Mouse (Mus musculus) myocyte (in vitro differentiated cells): ENCODE data around the gene Gli3. TPM values are rescaled to one million over a fixed set of nuclear protein-coding genes. Genes with fewer than 3 reads are reported as not detected.

ENCODE experiments used
- H3K27me3 ChIP-seq: one replicate; pipeline ENCODE4 v1.6.1; 2011; ENCODE audit not compliant: control insufficient read depth, insufficient read depth, insufficient read length
- H3K36me3 ChIP-seq: one replicate; pipeline ENCODE4 v1.6.1; 2011; ENCODE audit not compliant: control insufficient read depth, insufficient read depth
- H3K4me2 ChIP-seq: one replicate; pipeline ENCODE4 v1.6.1; 2011; ENCODE audit warnings: low read depth, control low read depth
- H3K4me3 ChIP-seq: one replicate; pipeline ENCODE4 v1.5.1; 2011; ENCODE audit warnings: mild to moderate bottlenecking, control low read depth, moderate library complexity
- H3K79me2 ChIP-seq: one replicate; pipeline ENCODE4 v1.6.1; 2011; ENCODE audit not compliant: control insufficient read depth, insufficient read depth
- H3ac ChIP-seq: one replicate; pipeline ENCODE4 v1.6.1; 2011; ENCODE audit not compliant: control insufficient read depth, insufficient read length
- CEBPB ChIP-seq: IDR thresholded peaks from 2 replicates; pipeline ENCODE4 v1.6.1; 2011; ENCODE audit warnings: mild to moderate bottlenecking, moderate library complexity; ENCODE audit not compliant: poor library complexity, insufficient read depth, severe bottlenecking
- E2F4 ChIP-seq: IDR thresholded peaks from one replicate; pipeline ENCODE4 v1.6.1; 2011; ENCODE audit warnings: mild to moderate bottlenecking, control low read depth, moderate library complexity; ENCODE audit not compliant: insufficient read depth
- MAX ChIP-seq: IDR thresholded peaks from one replicate; pipeline ENCODE4 v1.6.1; 2011; ENCODE audit warnings: low read depth, mild to moderate bottlenecking, control low read depth
- MYOD1 ChIP-seq, 3 experiments: IDR thresholded peaks; one replicate each; pipeline ENCODE4 v1.6.1; 2011; ENCODE audit warnings: control low read depth in 2 of 3, low read depth in 2 of 3, mild to moderate bottlenecking in 2 of 3, moderate library complexity in 1 of 3; ENCODE audit not compliant: insufficient read length in 2 of 3, control insufficient read depth in 1 of 3
- MYOG ChIP-seq, 3 experiments: IDR thresholded peaks; one replicate each; pipeline ENCODE4 v1.6.1; 2011; ENCODE audit warnings: control low read depth in 2 of 3, low read depth in 2 of 3, mild to moderate bottlenecking in 2 of 3; ENCODE audit not compliant: insufficient read length in 2 of 3, control insufficient read depth in 1 of 3, insufficient read depth in 1 of 3
- POLR2A ChIP-seq: IDR thresholded peaks from one replicate; pipeline ENCODE4 v1.6.1; 2011; ENCODE audit warnings: low read depth, mild to moderate bottlenecking, control low read depth, moderate library complexity; ENCODE audit not compliant: insufficient read length
- POLR2AphosphoS2 ChIP-seq: IDR thresholded peaks from one replicate; pipeline ENCODE4 v1.6.1; 2011; ENCODE audit warnings: low read depth, control low read depth; ENCODE audit not compliant: insufficient read length
- REST ChIP-seq: IDR thresholded peaks from one replicate; pipeline ENCODE4 v1.6.1; 2011; ENCODE audit warnings: mild to moderate bottlenecking, control low read depth, moderate library complexity; ENCODE audit not compliant: insufficient read depth, insufficient read length
- SRF ChIP-seq: IDR thresholded peaks from one replicate; pipeline ENCODE4 v1.6.1; 2011; ENCODE audit warnings: low read depth; ENCODE audit not compliant: control insufficient read depth, insufficient read length
- TCF12 ChIP-seq: IDR thresholded peaks from one replicate; pipeline ENCODE4 v1.6.1; 2011; ENCODE audit warnings: mild to moderate bottlenecking, control low read depth; ENCODE audit not compliant: poor library complexity, insufficient read depth, severe bottlenecking
- TCF3 ChIP-seq: IDR thresholded peaks from one replicate; pipeline ENCODE4 v1.6.1; 2011; ENCODE audit warnings: low read depth, control low read depth; ENCODE audit not compliant: insufficient read length
- USF1 ChIP-seq: IDR thresholded peaks from one replicate; pipeline ENCODE4 v1.6.1; 2011; ENCODE audit warnings: low read depth, mild to moderate bottlenecking, control low read depth, moderate library complexity
- polyA plus RNA-seq: library from polyadenylated mRNA; unstranded; fragments of >200 nt; fragmentation: generic; extraction: Trizol; gene quantifications from one replicate; pipeline ENCODE4 v1.2.1, GENCODE M21; 2012; ENCODE audit warnings: missing spikeins

Gli3 gene
- polyA plus RNA-seq, 1 experiment = 3.9 TPM

- no peaks in the 10 kb centered on the region for H3K27me3 ChIP-seq
- TF ChIP-seq MYOG (IDR thresholded peaks at IDR 0.05; ENCODE audit: control insufficient read depth in 1 of 3, insufficient read depth in 1 of 3, insufficient read length in 2 of 3, low read depth in 2 of 3) = no peak
- TF ChIP-seq MYOD1 (IDR thresholded peaks at IDR 0.05; ENCODE audit: control insufficient read depth in 1 of 3, insufficient read length in 2 of 3, low read depth in 2 of 3) = peak in 1 of 3 experiments; percentile 15
- no peak for TF ChIP-seq REST
- H3K36me3 ChIP-seq = no peaks in the 10 kb centered on the region
- peak overlapping the region; percentile 65 for H3K4me3 ChIP-seq
- H3K4me2 ChIP-seq = peak overlapping the region; percentile 68
- peaks cover 51% of the 10 kb centered on the region for H3K79me2 ChIP-seq
- peak overlapping the region; percentile 67 for H3ac ChIP-seq
Observed at GRCm38 (mm10) chr13:15464081-15464526, 1.1 kb downstream of the Gli3 start.

GRCm38 (mm10) chr13:15464741-15465250 is 1.8 kb downstream of the Gli3 start:
- TF ChIP-seq TCF12 (no peak), SRF (no peak), TCF3 (no peak), MYOG (IDR thresholded peaks at IDR 0.05; ENCODE audit: control insufficient read depth in 1 of 3, insufficient read depth in 1 of 3, insufficient read length in 2 of 3, low read depth in 2 of 3) (no peak), CEBPB (no peak), REST (no peak), USF1 (no peak), MAX (no peak), POLR2A (no peak), POLR2AphosphoS2 (no peak), E2F4 (no peak), MYOD1 (IDR thresholded peaks at IDR 0.05; ENCODE audit: control insufficient read depth in 1 of 3, insufficient read length in 2 of 3, low read depth in 2 of 3) (no peak)
- Histone ChIP-seq H3K27me3 (no peaks in the 10 kb centered on the region), H3K4me3 (peak overlapping the region; percentile 65), H3K36me3 (no peaks in the 10 kb centered on the region), H3K4me2 (peak overlapping the region; percentile 68), H3ac (peak overlapping the region; percentile 67), H3K79me2 (peaks cover 58% of the 10 kb centered on the region)

GRCm38 (mm10) chr13:15466496-15466895 is 3.5 kb downstream of the Gli3 start:
- TF ChIP-seq TCF3 (no peak), CEBPB (no peak), MYOG (IDR thresholded peaks at IDR 0.05; ENCODE audit: control insufficient read depth in 1 of 3, insufficient read depth in 1 of 3, insufficient read length in 2 of 3, low read depth in 2 of 3) (no peak), POLR2AphosphoS2 (no peak), SRF (no peak), USF1 (no peak), MAX (no peak), MYOD1 (IDR thresholded peaks at IDR 0.05; ENCODE audit: control insufficient read depth in 1 of 3, insufficient read length in 2 of 3, low read depth in 2 of 3) (no peak), TCF12 (no peak), E2F4 (no peak), POLR2A (no peak), REST (no peak)
- Histone ChIP-seq H3K27me3 (no peaks in the 10 kb centered on the region), H3ac (no peak overlapping the region), H3K36me3 (no peaks in the 10 kb centered on the region), H3K4me3 (no peak overlapping the region), H3K79me2 (peaks cover 74% of the 10 kb centered on the region), H3K4me2 (peak overlapping the region; percentile 68)

- Histone ChIP-seq H3K4me3 (no peak overlapping the region), H3K27me3 (no peaks in the 10 kb centered on the region), H3K36me3 (no peaks in the 10 kb centered on the region), H3ac (no peak overlapping the region), H3K4me2 (peak overlapping the region; percentile 68), H3K79me2 (peaks cover 79% of the 10 kb centered on the region)
- TF ChIP-seq MYOG (IDR thresholded peaks at IDR 0.05; ENCODE audit: control insufficient read depth in 1 of 3, insufficient read depth in 1 of 3, insufficient read length in 2 of 3, low read depth in 2 of 3) (no peak), POLR2A (no peak), SRF (no peak), MYOD1 (IDR thresholded peaks at IDR 0.05; ENCODE audit: control insufficient read depth in 1 of 3, insufficient read length in 2 of 3, low read depth in 2 of 3) (no peak), MAX (no peak), E2F4 (no peak), USF1 (no peak), TCF3 (no peak), REST (no peak), TCF12 (no peak), CEBPB (no peak), POLR2AphosphoS2 (no peak)
Observed at GRCm38 (mm10) chr13:15467409-15467808, 4.4 kb downstream of the Gli3 start.

- no peak for TF ChIP-seq TCF3
- TF ChIP-seq TCF12 = no peak
- TF ChIP-seq MYOG (IDR thresholded peaks at IDR 0.05; ENCODE audit: control insufficient read depth in 1 of 3, insufficient read depth in 1 of 3, insufficient read length in 2 of 3, low read depth in 2 of 3) = no peak
- no peak for TF ChIP-seq SRF
- TF ChIP-seq MYOD1 (IDR thresholded peaks at IDR 0.05; ENCODE audit: control insufficient read depth in 1 of 3, insufficient read length in 2 of 3, low read depth in 2 of 3) = no peak
- TF ChIP-seq MAX = no peak
- TF ChIP-seq E2F4 = no peak
- no peak for TF ChIP-seq CEBPB
- no peak for TF ChIP-seq REST
- no peak for TF ChIP-seq USF1
- TF ChIP-seq POLR2AphosphoS2 = no peak
- no peak for TF ChIP-seq POLR2A
- no peaks in the 10 kb centered on the region for H3K27me3 ChIP-seq
- no peak overlapping the region for H3K4me3 ChIP-seq
- peaks cover 84% of the 10 kb centered on the region for H3K79me2 ChIP-seq
- peak overlapping the region; percentile 68 for H3K4me2 ChIP-seq
- no peaks in the 10 kb centered on the region for H3K36me3 ChIP-seq
- no peak overlapping the region for H3ac ChIP-seq
Observed at GRCm38 (mm10) chr13:15468421-15468820, 5.4 kb downstream of the Gli3 start.
